Mouse (Mus musculus): ENCODE data around the gene Tdgf1. TPM values are rescaled to one million over a fixed set of nuclear protein-coding genes. Genes with fewer than 3 reads are reported as not detected.

Tdgf1 gene
- polyA plus RNA-seq, 1 experiment from 2014 or later: not detected

- ATAC-seq (replicated peaks; ENCODE audit: low FRiP score): no peak
- Histone ChIP-seq H3K4me1 (replicated peaks; ENCODE audit: control insufficient read depth, insufficient read depth, low read length) (no peaks in the 10 kb centered on the region), H3K4me3 (ENCODE audit: low read depth, low read length) (no peak overlapping the region), H3K36me3 (ENCODE audit: control insufficient read depth, insufficient read depth, low read length) (no peaks in the 10 kb centered on the region), H3K27ac (ENCODE audit: low read depth, low read length) (no peak overlapping the region), H3K27me3 (ENCODE audit: control insufficient read depth, insufficient read depth, low read length) (no peaks in the 10 kb centered on the region), H3K9me3 (ENCODE audit: control insufficient read depth, low read length) (no peaks in the 10 kb centered on the region), H3K9ac (ENCODE audit: low read length) (no peak overlapping the region), H3K4me2 (ENCODE audit: low read depth, low read length, severe bottlenecking) (no peak overlapping the region)
- no peak for DNase-seq (ENCODE audit: low spot score)
- 93% methylated on average over 5 of the region's 5 CpGs for WGBS
Observed at GRCm38 (mm10) chr9:110985541-110985940, 39.6 kb upstream of the Tdgf1 start.

GRCm38 (mm10) chr9:110984096-110984495 lies 38.1 kb upstream of the Tdgf1 start:
- no peak overlapping the region for H3K4me2 ChIP-seq (ENCODE audit: low read depth, low read length, severe bottlenecking)
- H3K9me3 ChIP-seq (ENCODE audit: control insufficient read depth, low read length): no peaks in the 10 kb centered on the region
- ATAC-seq (replicated peaks; ENCODE audit: low FRiP score): no peak
- no peak for DNase-seq (ENCODE audit: low spot score)
- H3K4me1 ChIP-seq (replicated peaks; ENCODE audit: control insufficient read depth, insufficient read depth, low read length): no peaks in the 10 kb centered on the region
- no peak overlapping the region for H3K9ac ChIP-seq (ENCODE audit: low read length)
- no peak overlapping the region for H3K4me3 ChIP-seq (ENCODE audit: low read depth, low read length)
- H3K27ac ChIP-seq (ENCODE audit: low read depth, low read length): no peak overlapping the region
- no peaks in the 10 kb centered on the region for H3K36me3 ChIP-seq (ENCODE audit: control insufficient read depth, insufficient read depth, low read length)
- WGBS: 92% methylated on average over 9 of the region's 9 CpGs
- no peaks in the 10 kb centered on the region for H3K27me3 ChIP-seq (ENCODE audit: control insufficient read depth, insufficient read depth, low read length)

- Histone ChIP-seq H3K36me3 (ENCODE audit: control insufficient read depth, insufficient read depth, low read length) (no peaks in the 10 kb centered on the region), H3K27ac (ENCODE audit: low read depth, low read length) (no peak overlapping the region), H3K4me1 (replicated peaks; ENCODE audit: control insufficient read depth, insufficient read depth, low read length) (no peaks in the 10 kb centered on the region), H3K9me3 (ENCODE audit: control insufficient read depth, low read length) (no peaks in the 10 kb centered on the region), H3K4me2 (ENCODE audit: low read depth, low read length, severe bottlenecking) (no peak overlapping the region), H3K9ac (ENCODE audit: low read length) (no peak overlapping the region), H3K27me3 (ENCODE audit: control insufficient read depth, insufficient read depth, low read length) (no peaks in the 10 kb centered on the region), H3K4me3 (ENCODE audit: low read depth, low read length) (no peak overlapping the region)
- WGBS: 63% methylated on average over 4 of the region's 4 CpGs
- ATAC-seq (replicated peaks; ENCODE audit: low FRiP score) (no peak), DNase-seq (ENCODE audit: low spot score) (no peak)
Observed at GRCm38 (mm10) chr9:110982351-110982750, 36.4 kb upstream of the Tdgf1 start.

GRCm38 (mm10) chr9:110979411-110979810 lies 33.5 kb upstream of the Tdgf1 start:
- no peaks in the 10 kb centered on the region for H3K9me3 ChIP-seq (ENCODE audit: control insufficient read depth, low read length)
- DNase-seq (ENCODE audit: low spot score) (peak; percentile 40), ATAC-seq (replicated peaks; ENCODE audit: low FRiP score) (no peak)
- no peaks in the 10 kb centered on the region for H3K27me3 ChIP-seq (ENCODE audit: control insufficient read depth, insufficient read depth, low read length)
- no peaks in the 10 kb centered on the region for H3K36me3 ChIP-seq (ENCODE audit: control insufficient read depth, insufficient read depth, low read length)
- no peak overlapping the region for H3K4me2 ChIP-seq (ENCODE audit: low read depth, low read length, severe bottlenecking)
- H3K4me3 ChIP-seq (ENCODE audit: low read depth, low read length): no peak overlapping the region
- 96% methylated on average over 11 of the region's 11 CpGs for WGBS
- no peak overlapping the region for H3K9ac ChIP-seq (ENCODE audit: low read length)
- no peaks in the 10 kb centered on the region for H3K4me1 ChIP-seq (replicated peaks; ENCODE audit: control insufficient read depth, insufficient read depth, low read length)
- H3K27ac ChIP-seq (ENCODE audit: low read depth, low read length): no peak overlapping the region

DNA sequence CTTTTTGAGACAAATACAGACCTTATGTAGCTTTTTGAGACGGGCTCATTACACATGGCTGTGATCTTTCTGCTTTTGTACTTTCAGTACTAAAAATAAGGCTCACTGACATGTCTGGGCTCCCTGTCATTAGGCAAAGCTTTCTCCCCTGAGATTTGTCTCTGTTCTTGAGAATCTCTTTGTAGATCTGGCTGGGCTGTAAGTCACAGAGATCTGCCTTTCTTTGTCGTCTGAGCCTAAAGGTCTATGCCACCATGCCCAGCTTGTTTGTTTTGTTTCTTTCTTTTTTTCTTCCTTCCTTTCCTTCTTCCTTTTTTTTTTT lies 19.9 kb upstream of the Tdgf1 start:
- ATAC-seq (replicated peaks; ENCODE audit: low FRiP score) (no peak), DNase-seq (ENCODE audit: low spot score) (no peak)
- Histone ChIP-seq H3K36me3 (ENCODE audit: control insufficient read depth, insufficient read depth, low read length) (no peaks in the 10 kb centered on the region), H3K4me2 (ENCODE audit: low read depth, low read length, severe bottlenecking) (no peak overlapping the region), H3K4me1 (replicated peaks; ENCODE audit: control insufficient read depth, insufficient read depth, low read length) (no peaks in the 10 kb centered on the region), H3K27me3 (ENCODE audit: control insufficient read depth, insufficient read depth, low read length) (no peaks in the 10 kb centered on the region), H3K9me3 (ENCODE audit: control insufficient read depth, low read length) (no peaks in the 10 kb centered on the region), H3K27ac (ENCODE audit: low read depth, low read length) (no peak overlapping the region), H3K4me3 (ENCODE audit: low read depth, low read length) (no peak overlapping the region), H3K9ac (ENCODE audit: low read length) (no peak overlapping the region)
- 84% methylated on average over 2 of the region's 2 CpGs for WGBS

DNA sequence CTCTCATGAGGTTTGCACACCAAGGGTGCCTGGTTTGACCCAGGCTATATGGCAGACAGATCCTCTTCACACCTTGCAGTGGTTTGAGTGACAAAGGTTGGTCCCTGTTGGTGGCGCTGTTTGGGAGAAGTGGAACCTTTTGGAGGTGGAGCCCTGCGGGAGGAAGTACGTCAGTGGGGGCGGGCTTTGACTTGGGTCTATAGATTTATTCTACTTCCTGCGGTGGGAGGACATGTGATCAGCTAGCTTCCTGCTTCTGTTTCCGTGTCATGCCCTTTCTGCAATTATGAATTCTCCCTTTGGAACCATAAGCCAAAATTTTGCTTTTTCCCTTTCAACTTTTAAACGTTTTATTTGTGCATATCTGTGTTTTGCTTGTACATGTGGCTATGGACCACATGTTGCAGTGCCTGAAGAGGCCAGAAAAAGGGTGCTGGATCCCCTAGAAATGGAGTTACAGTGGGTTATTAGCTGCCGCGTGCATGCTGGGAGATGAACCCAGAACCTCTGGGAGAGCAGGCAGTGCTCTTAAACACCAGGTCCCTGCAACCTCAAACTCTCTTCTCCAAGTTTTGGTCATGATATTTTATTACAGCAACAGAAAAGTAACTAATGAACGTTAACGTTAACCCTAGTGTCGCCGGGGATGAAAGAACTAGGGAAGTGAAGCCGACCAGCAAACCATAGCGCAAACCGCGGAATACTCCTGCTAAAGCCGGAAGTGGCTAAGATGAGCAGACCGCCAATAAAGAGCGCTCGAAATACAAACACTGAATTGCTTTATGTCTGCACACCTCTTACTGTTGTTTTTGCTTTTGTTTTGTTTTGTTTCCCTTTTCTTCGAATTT lies 19.3 kb upstream of the Tdgf1 start:
- H3K36me3 ChIP-seq (ENCODE audit: control insufficient read depth, insufficient read depth, low read length): no peaks in the 10 kb centered on the region
- WGBS: 92% methylated on average over 22 of the region's 22 CpGs
- no peaks in the 10 kb centered on the region for H3K9me3 ChIP-seq (ENCODE audit: control insufficient read depth, low read length)
- no peaks in the 10 kb centered on the region for H3K4me1 ChIP-seq (replicated peaks; ENCODE audit: control insufficient read depth, insufficient read depth, low read length)
- H3K4me2 ChIP-seq (ENCODE audit: low read depth, low read length, severe bottlenecking): no peak overlapping the region
- H3K27me3 ChIP-seq (ENCODE audit: control insufficient read depth, insufficient read depth, low read length): no peaks in the 10 kb centered on the region
- DNase-seq (ENCODE audit: low spot score) (no peak), ATAC-seq (replicated peaks; ENCODE audit: low FRiP score) (no peak)
- no peak overlapping the region for H3K9ac ChIP-seq (ENCODE audit: low read length)
- no peak overlapping the region for H3K27ac ChIP-seq (ENCODE audit: low read depth, low read length)
- no peak overlapping the region for H3K4me3 ChIP-seq (ENCODE audit: low read depth, low read length)

DNA sequence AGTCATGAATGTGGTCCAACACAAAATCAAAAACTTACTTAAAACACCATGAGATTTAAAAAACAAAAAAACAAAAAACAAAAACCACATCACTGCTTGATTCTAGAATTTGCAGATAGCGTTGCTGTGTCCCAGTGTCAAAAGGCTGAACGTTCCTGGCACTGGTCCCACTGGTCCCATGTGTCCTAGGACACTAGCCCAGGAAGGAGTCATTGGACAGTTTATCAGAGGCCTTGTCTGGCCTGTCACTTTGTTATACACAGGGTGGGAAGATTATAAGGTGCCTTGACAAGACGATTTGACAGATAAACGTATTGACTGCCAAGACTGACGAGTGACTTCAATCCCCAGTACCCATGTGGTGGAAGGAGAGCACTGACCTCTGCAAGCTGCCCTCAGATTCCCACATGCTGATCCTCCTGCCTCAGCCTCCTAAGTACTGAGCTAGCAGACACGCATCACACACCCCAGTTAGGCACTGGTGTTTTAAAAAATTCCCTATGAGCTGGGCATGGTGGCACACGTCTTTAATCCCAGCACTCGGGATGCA lies 17.7 kb upstream of the Tdgf1 start:
- Histone ChIP-seq H3K9me3 (ENCODE audit: control insufficient read depth, low read length) (no peaks in the 10 kb centered on the region), H3K36me3 (ENCODE audit: control insufficient read depth, insufficient read depth, low read length) (no peaks in the 10 kb centered on the region), H3K27ac (ENCODE audit: low read depth, low read length) (no peak overlapping the region), H3K4me2 (ENCODE audit: low read depth, low read length, severe bottlenecking) (no peak overlapping the region), H3K4me3 (ENCODE audit: low read depth, low read length) (no peak overlapping the region), H3K27me3 (ENCODE audit: control insufficient read depth, insufficient read depth, low read length) (no peaks in the 10 kb centered on the region), H3K4me1 (replicated peaks; ENCODE audit: control insufficient read depth, insufficient read depth, low read length) (no peaks in the 10 kb centered on the region), H3K9ac (ENCODE audit: low read length) (no peak overlapping the region)
- no peak for DNase-seq (ENCODE audit: low spot score)
- 85% methylated on average over 8 of the region's 8 CpGs for WGBS
- no peak for ATAC-seq (replicated peaks; ENCODE audit: low FRiP score)

- ATAC-seq (replicated peaks; ENCODE audit: low FRiP score): no peak
- H3K36me3 ChIP-seq (ENCODE audit: control insufficient read depth, insufficient read depth, low read length): no peaks in the 10 kb centered on the region
- over 99% methylated on average over 8 of the region's 8 CpGs for WGBS
- no peaks in the 10 kb centered on the region for H3K4me1 ChIP-seq (replicated peaks; ENCODE audit: control insufficient read depth, insufficient read depth, low read length)
- no peaks in the 10 kb centered on the region for H3K27me3 ChIP-seq (ENCODE audit: control insufficient read depth, insufficient read depth, low read length)
- no peak overlapping the region for H3K4me3 ChIP-seq (ENCODE audit: low read depth, low read length)
- H3K27ac ChIP-seq (ENCODE audit: low read depth, low read length): no peak overlapping the region
- no peak for DNase-seq (ENCODE audit: low spot score)
- no peaks in the 10 kb centered on the region for H3K9me3 ChIP-seq (ENCODE audit: control insufficient read depth, low read length)
- H3K9ac ChIP-seq (ENCODE audit: low read length): no peak overlapping the region
- H3K4me2 ChIP-seq (ENCODE audit: low read depth, low read length, severe bottlenecking): no peak overlapping the region
Observed at GRCm38 (mm10) chr9:110961386-110961785, 15.4 kb upstream of the Tdgf1 start.

Measured in forebrain, embryonic 11.5 days (tissue).